Mouse (Mus musculus) c-Kit-positive CD71-positive TER-119-negative erythroid progenitor cells, embryonic 14.5 days (primary cell): ENCODE measurements at regions not wholly inside any gene's neighbourhood (a gene's known extent, or its start where the extent isn't known, plus 50 kb on each side); places are given as distances from the start of the nearest gene placed in this dataset.

Experiments used
- DNase-seq: peaks from one replicate; pipeline ENCODE4 v3.0.0-alpha.2; 2013; ENCODE audit warnings: low read depth

GRCm38 (mm10) chr4:83986951-83987822 is 461.8 kb downstream of the Ccdc171 start:
- no peak for DNase-seq

- no peak for DNase-seq
Observed at GRCm38 (mm10) chr4:83987846-83988245, 462.5 kb downstream of the Ccdc171 start.

GRCm38 (mm10) chr4:83988314-83988713 is 463.0 kb downstream of the Ccdc171 start:
- no peak for DNase-seq

GRCm38 (mm10) chr4:83990126-83990989 is 465.0 kb downstream of the Ccdc171 start:
- no peak for DNase-seq

GRCm38 (mm10) chr4:83991195-83991594 is 465.9 kb downstream of the Ccdc171 start:
- peak; percentile 1 for DNase-seq

GRCm38 (mm10) chr4:83997079-83997478 is 471.7 kb downstream of the Ccdc171 start:
- no peak for DNase-seq

GRCm38 (mm10) chr4:84001645-84002044 is 476.3 kb downstream of the Ccdc171 start:
- no peak for DNase-seq

- DNase-seq: no peak
Observed at GRCm38 (mm10) chr4:84004055-84004778, 478.9 kb downstream of the Ccdc171 start.

- DNase-seq: no peak
Observed at GRCm38 (mm10) chr4:84004786-84005382, 479.5 kb downstream of the Ccdc171 start.

- DNase-seq: no peak
Observed at GRCm38 (mm10) chr4:84011941-84012340, 486.6 kb downstream of the Ccdc171 start.

- no peak for DNase-seq
Observed at GRCm38 (mm10) chr4:84015139-84015538, 489.8 kb downstream of the Ccdc171 start.

GRCm38 (mm10) chr4:84015552-84016169 is 490.3 kb downstream of the Ccdc171 start:
- no peak for DNase-seq

GRCm38 (mm10) chr4:84018135-84018534 is 492.8 kb downstream of the Ccdc171 start:
- no peak for DNase-seq

- no peak for DNase-seq
Observed at GRCm38 (mm10) chr4:84018774-84019173, 493.4 kb downstream of the Ccdc171 start.

- no peak for DNase-seq
Observed at GRCm38 (mm10) chr4:84019500-84020255, 494.3 kb downstream of the Ccdc171 start.

GRCm38 (mm10) chr4:84020692-84021091 is 495.3 kb downstream of the Ccdc171 start:
- no peak for DNase-seq

GRCm38 (mm10) chr4:84022323-84022722 is 497.0 kb downstream of the Ccdc171 start:
- no peak for DNase-seq

- DNase-seq: no peak
Observed at GRCm38 (mm10) chr4:84026144-84026543, 500.8 kb downstream of the Ccdc171 start.

- DNase-seq: no peak
Observed at GRCm38 (mm10) chr4:84028120-84028519, 502.8 kb downstream of the Ccdc171 start.

- DNase-seq: no peak
Observed at GRCm38 (mm10) chr4:84030916-84031315, 505.6 kb downstream of the Ccdc171 start.

- no peak for DNase-seq
Observed at GRCm38 (mm10) chr4:84032505-84032904, 507.2 kb downstream of the Ccdc171 start.
